Mouse (Mus musculus): ENCODE data around the gene Hnrnpf. TPM values are rescaled to one million over a fixed set of nuclear protein-coding genes. Genes with fewer than 3 reads are reported as not detected.

The Hnrnpf gene
- total RNA-seq, 2 experiments from 2014 or later = 468 to 481 TPM

DNA sequence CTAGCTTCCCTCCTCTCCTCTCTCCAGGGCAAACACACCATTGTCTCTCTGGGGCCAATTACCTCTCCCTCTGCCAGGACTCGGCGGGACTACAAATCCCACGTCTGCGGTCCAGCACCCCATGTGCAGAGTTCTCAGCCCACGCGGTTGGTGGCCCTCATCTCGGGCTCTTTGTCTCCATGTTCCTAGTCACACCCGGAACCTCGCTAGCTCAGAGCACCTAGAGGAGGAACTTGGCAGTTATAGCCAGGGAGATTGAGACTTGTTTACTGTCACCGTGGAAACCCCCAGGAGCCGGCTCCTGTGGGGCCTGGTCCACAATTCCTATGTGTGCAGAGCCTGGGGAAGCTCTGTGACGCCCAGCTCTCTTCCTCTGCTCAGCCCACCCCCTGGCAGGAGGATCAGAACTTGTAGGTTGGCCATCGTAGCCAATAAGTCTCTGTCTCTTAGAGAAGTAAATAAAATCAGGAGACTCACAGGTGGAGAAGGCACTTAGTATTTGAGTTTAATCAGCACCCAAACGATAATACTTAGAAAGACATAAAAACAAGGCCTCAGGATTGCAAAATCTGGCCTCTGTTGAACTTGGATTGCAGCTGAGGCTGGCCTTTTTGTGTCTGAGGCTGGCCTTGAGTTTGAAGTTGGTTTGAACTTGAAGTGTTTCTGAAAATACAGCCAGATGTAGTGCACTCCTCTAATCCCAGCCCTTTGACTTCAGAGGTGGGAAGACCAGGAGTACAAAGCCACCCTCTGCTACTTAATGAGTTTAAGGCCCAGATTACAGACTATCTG is 8.6 kb upstream of the Hnrnpf start:
- DNase-seq = no peak

- no peak for DNase-seq
These were observed 7.7 kb upstream of the Hnrnpf start for GRCm38 (mm10) chr6:117892386-117892785.

GRCm38 (mm10) chr6:117893435-117893834 is 6.7 kb upstream of the Hnrnpf start:
- DNase-seq = no peak

- no peak for DNase-seq
These were observed 2.3 kb upstream of the Hnrnpf start for GRCm38 (mm10) chr6:117897800-117898199.

DNA sequence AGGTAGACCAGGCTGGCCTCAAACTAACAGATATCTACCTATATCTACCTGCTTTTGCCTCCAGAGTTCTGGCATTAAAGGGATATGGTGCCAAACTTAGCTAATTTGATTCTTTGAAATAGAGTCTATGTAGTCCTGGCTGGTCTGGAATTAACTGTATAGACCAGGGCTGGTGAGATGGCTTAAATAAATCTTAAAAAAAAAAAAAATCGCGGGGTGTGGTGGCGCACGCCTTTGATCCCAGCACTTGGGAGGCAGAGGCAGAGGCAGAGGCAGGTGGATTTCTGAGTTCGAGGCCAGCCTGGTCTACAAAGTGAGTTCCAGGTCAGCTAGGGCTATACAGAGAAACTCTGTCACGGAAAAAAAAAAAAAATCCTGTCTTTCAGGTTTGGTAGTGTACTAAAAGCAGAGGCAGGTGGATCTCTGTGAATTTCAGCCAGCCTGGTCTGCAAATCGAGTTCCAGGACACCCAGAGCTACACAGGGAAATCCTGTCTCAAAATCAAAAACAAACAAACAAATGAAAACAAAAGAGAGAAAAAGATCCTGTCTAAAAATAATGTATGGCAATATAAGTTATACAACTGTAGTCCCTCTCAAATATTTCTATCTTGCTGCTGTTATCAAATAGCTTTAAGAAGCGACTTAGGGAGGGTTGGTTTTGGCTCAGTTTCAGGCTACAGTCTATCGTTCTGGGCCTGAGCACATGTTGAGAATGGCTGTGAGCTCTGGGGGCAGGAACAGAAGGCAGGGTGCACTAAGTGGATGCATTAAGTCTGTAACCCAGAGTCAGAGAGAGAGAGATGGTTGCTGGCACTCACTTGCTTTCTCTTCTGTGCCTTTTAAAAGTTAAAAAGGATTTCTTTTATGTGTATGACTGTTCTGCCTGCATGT is 1.6 kb downstream of the Hnrnpf start:
- no peak for DNase-seq

DNA sequence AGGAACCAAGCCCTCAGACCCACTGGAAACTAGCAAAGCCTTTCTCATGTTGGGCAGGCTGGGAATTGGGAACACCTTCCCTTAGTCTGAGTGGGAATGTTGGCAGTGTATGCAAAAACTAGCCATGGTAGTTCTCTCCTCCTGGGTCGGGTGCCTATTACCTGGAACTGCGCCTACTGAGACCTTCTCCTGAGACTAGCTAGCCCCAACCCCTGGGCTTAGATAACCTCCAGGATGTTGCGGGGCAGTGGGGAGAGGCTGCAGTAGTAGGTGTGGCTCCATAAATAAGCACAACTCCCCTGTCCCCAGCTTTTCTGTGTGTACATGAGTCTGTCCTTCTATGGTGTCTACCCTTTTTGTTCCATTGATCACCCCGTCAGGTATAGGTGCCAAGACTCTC is 2.4 kb downstream of the Hnrnpf start:
- DNase-seq = no peak

DNA sequence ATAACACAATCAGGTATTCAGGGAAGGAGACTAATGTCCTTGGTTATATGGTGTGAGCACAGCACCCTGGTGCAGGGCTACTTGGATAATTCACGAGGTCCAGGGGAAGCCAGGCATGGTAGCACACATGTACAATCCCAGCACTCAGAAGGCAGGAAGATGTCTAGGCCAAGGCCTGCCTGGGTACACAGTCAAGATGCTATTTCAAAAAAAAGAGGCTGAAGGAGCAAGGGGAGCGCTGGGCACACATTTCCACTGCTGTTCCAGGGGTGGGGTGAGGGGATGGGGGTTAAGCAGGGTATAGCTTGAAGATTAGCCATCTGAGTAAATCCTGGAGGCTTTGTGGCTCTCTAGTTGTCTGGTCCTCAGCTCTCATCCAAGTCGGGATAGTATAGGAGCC is 3.7 kb downstream of the Hnrnpf start:
- no peak for DNase-seq

GRCm38 (mm10) chr6:117905260-117905930 is 5.3 kb downstream of the Hnrnpf start:
- DNase-seq = no peak

- DNase-seq = peak; percentile 45
These were observed 5.9 kb downstream of the Hnrnpf start for GRCm38 (mm10) chr6:117906015-117906531.

DNA sequence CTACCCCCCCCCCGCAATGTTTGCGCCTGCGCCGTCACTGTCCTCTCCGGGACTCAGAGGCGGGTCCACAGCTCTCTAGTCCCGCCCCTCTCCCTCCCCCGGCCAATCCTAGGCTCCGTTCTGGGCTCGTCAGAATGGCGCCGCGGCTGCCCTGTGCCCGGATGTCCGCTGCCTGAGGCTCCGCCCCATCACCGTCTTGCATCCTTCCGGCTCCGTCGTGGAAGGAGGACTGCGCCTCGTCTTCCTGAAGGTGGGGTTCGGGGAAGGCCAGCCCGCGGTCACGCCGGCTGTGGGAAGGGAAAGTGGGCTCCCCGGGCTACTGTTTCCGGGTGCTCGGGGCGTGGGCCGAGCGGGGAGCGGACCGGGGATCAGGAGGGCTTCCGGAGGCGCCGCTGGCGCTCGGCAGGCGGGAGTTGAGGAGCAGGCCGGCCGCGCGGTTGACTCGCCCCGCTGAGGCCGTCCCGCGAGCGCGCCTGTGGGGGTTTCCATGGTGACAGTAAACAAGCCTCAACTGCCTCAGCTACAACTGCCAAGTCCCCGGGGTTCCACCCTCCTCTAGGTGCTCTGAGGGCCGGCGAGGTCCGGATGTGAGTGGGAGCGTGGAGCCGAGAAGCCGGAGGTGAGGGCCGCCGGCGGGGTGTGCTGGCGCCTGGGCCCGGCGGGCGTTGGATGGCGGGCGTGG is 6.6 kb downstream of the Hnrnpf start:
- peak; percentile 97 for DNase-seq

GRCm38 (mm10) chr6:117907301-117907978 is 7.3 kb downstream of the Hnrnpf start:
- DNase-seq = peak; percentile 91

- no peak for DNase-seq
These were observed 7.8 kb downstream of the Hnrnpf start for GRCm38 (mm10) chr6:117907979-117908355.

- no peak for DNase-seq
These were observed 8.3 kb downstream of the Hnrnpf start for GRCm38 (mm10) chr6:117908424-117908900.

GRCm38 (mm10) chr6:117910120-117910661 is 10.1 kb downstream of the Hnrnpf start:
- no peak for DNase-seq

DNA sequence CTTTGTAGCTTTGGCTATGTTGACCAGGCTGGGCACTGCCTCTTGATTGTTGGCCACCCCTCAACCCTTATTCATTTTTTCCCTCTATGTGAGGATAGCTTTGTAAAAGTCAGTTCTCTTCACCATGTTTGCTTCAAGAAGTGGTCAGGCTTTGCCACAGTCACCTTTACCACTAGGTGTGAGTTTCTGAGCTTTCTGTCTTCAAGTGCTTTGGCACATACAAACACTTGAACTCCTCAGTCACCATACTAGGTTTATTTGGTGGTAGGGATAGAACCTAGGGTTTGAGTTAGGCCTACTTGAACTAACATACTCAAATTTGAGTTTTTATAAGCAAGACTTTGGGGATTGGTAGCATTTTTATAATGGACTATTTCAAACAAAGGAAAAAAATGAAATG is 14.4 kb downstream of the Hnrnpf start:
- no peak for DNase-seq

DNA sequence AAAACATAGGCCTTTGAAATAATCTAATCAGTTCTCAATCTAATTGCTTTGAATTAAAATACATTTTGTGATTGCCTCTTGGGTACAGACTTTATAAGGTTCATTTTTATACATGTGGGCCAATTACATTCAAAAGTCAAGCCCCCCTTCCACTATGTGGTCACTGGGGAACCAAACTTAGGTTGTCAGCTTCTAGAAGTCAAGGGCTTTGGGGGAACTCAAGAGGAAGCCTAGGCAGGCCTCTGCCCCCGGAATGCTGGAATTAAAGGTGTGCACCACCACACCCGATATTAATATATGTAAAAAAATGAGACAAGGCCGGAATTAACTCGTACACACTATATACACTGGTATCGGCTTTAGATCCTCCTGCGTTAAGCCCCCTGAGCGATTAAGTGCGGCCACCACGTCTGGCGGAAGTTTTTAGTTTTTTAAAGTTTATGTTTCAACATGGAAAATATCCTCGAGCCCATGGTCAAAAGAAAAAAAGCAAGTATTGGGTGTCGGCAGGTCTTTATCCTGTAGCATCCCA is 16.1 kb downstream of the Hnrnpf start:
- DNase-seq = no peak

- peak; percentile 81 for DNase-seq
These were observed 16.8 kb downstream of the Hnrnpf start for GRCm38 (mm10) chr6:117916737-117917426.

DNA sequence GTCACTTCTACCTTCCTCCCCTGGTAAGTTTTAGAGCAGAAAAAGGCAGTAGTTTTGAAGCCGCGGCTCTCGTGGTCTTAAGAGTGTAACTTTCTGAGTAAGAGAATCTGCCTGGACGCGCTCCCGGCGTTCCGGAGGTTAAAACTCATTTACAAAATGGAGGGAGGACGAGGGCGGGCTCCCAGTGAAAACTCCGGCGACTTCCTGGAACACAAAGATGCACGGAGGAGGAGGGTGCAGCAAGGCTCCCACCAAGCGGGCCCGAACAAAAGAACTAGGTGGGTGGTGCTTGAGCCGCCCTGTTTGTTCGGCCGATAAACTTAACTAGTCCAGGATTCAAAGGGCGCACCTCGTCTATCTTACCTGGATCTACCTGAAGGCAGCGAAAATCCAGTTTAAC is 17.5 kb downstream of the Hnrnpf start:
- peak; percentile 78 for DNase-seq

DNA sequence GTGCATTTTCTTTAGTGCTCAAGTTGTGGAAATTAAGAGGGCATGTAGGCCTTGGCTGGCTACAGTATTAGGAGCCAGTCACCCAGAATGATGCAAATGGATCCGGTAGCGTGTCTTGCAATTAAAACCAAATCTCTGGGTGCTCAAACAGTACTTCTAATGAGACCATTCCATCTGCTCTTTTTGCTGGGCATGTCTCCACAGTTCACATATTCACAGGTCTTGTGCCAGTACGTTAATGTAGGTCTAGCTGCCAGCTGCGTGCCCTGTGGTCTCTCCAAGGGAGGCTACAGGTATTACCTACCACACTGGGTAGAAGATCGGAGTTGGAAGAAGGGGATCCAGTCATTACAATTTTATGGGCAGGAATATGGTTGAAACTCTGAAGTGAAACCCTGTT is 17.9 kb downstream of the Hnrnpf start:
- DNase-seq = no peak

Measured in heart, postnatal 4 days (tissue).